Mouse (Mus musculus) intestine, postnatal 0 days (tissue): Measurements from ENCODE around the gene Dusp19. TPM values are rescaled to one million over a fixed set of nuclear protein-coding genes. Genes with fewer than 3 reads are reported as not detected.

Experiments
- ATAC-seq: fragments of 200-750 bp; cut with Nextera tagmentation; 2 replicates; pipeline ENCODE4 v1.8.0; 2017; ENCODE audit warnings: mild to moderate bottlenecking, moderate TSS enrichment, moderate library complexity
- H3K27ac ChIP-seq: fragments of 300-500 bp; sonication (generic); 2 replicates; pipeline ENCODE4 v1.5.1; 2014; ENCODE audit warnings: mild to moderate bottlenecking, low read depth, low read length, moderate library complexity
- H3K27me3 ChIP-seq: fragments of 300-500 bp; sonication (generic); replicated peaks from 2 replicates; pipeline ENCODE4 v1.6.1; 2014; ENCODE audit warnings: low read length, mixed read lengths; ENCODE audit not compliant: control insufficient read depth, insufficient read depth
- H3K36me3 ChIP-seq: fragments of 300-500 bp; sonication (generic); 2 replicates; pipeline ENCODE4 v1.6.1; 2014; ENCODE audit warnings: mild to moderate bottlenecking, moderate library complexity; ENCODE audit not compliant: control insufficient read depth, insufficient read depth
- H3K4me1 ChIP-seq: fragments of 300-500 bp; sonication (generic); replicated peaks from 2 replicates; pipeline ENCODE4 v1.6.1; 2014; ENCODE audit warnings: antibody characterized with exemption, low read length, mixed read lengths; ENCODE audit not compliant: control insufficient read depth, insufficient read depth
- H3K4me2 ChIP-seq: fragments of 300-500 bp; sonication (generic); replicated peaks from 2 replicates; pipeline ENCODE4 v1.6.1; 2014; ENCODE audit warnings: low read depth, mild to moderate bottlenecking, moderate library complexity
- H3K4me3 ChIP-seq: fragments of 300-500 bp; sonication (generic); 2 replicates; pipeline ENCODE4 v1.5.1; 2014; ENCODE audit warnings: low read depth, low read length
- H3K9ac ChIP-seq: fragments of 300-500 bp; sonication (generic); 2 replicates; pipeline ENCODE4 v1.6.1; 2014; ENCODE audit warnings: mild to moderate bottlenecking, low read depth, low read length
- H3K9me3 ChIP-seq: fragments of 300-500 bp; sonication (generic); 2 replicates; pipeline ENCODE4 v1.6.1; 2016; ENCODE audit warnings: mixed run types; ENCODE audit not compliant: control insufficient read depth
- CTCF ChIP-seq: sonication (generic); IDR thresholded peaks from 2 replicates; pipeline ENCODE4 v1.5.1; 2016; ENCODE audit warnings: low read depth, mild to moderate bottlenecking, control low read depth, antibody characterized with exemption, moderate library complexity
- WGBS: fragments of 180-500 bp; shearing (Covaris S2); extraction: QIAGEN DNeasy Blood & Tissue Kit; methylation state at CpG from one replicate; pipeline ENCODE4 v1.1.7; 2014; 5-methylcytosine and 5-hydroxymethylcytosine counted together
- polyA plus RNA-seq: library from polyadenylated mRNA; unstranded; fragments of >200 nt; fragmentation: Nextera tagmentation; extraction: Ambion mirVana; gene quantifications from 2 replicates; pipeline ENCODE4 v1.2.1, GENCODE M21; 2015

The Dusp19 gene
- polyA plus RNA-seq, result 11.3 TPM in 2 replicates

DNA sequence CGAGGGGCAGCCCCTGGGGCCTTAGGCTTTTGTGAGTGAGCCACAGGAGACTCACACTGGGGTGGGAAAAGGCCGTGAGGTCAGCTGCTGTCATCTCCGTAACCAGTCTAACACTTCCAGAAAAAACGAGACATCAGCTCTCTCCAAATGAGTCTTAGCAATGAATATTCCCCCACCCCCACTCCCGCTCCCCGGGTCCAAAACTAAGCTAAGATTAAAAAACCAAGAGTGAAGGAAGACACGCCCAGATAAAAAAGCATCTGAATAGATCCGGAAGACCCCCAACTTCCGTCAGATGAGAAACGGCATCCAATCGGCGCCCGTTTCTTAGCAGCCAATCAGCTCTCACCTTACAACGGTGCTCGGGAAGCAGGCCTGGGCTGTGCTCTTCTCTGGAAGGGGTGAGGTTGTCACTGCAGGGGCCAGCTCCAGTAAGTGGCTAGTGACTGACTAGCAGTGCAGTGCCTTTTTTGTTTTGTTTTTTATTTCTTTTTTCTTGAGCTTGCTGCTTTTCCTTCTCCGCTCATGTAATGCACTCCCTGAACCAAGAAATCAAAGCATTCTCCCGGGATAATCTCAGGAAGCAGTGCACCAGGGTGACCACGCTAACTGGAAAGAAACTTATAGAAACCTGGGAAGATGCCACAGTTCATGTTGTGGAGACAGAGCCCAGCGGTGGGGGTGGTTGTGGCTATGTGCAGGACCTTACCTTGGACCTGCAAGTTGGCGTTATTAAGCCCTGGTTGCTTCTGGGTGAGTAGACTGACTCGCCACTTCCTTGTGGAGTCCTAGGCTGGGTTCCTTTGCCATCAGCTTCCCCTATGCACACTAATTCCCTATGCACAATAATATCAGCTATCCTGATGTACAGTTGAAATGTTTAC is at the start of gene Dusp19, which contains the start of gene Nup35:
Gene Dusp19, plus strand, starts transcription at position 192 of the 884 bp plus-strand sequence.
Gene Nup35, plus strand, starts transcription at position 383 of the 884 bp plus-strand sequence.
- Histone ChIP-seq H3K4me3 (peak within 1 kb of the TSS; percentile 48), H3K27ac (peak within 1 kb of the TSS; percentile 43), H3K36me3 (no peaks in the 10 kb centered on the region), H3K9ac (peak within 1 kb of the TSS; percentile 54), H3K4me2 (peak within 1 kb of the TSS; percentile 73), H3K9me3 (no peaks in the 10 kb centered on the region), H3K4me1 (peaks cover 6% of the 10 kb centered on the region; the same call in 1 of the 2 replicates), H3K27me3 (no peaks in the 10 kb centered on the region)
- TF ChIP-seq CTCF, result no peak
- WGBS, result 2% methylated on average over 21 of the region's 21 CpGs
- peak; percentile 99 for ATAC-seq

DNA sequence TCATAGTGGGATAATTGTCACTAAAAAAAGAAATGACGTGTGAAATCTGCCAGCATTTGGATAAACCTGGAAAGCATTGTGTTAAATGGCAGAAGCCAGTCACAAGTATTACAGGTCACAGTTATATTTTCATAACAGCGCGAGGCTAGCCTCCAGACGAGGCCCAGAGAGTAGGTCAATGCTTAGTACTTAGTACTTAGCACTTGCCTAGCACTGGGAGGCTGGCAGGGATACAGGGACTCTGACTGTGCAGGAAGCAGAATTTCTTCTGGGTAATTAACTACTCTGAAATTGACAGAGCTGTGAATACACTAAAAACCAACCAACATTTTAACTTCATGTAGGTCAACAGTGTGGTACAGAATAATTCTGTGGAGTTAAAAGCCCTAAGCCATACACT is 49.4 kb upstream of the Dusp19 start:
- Histone ChIP-seq H3K36me3 (no peaks in the 10 kb centered on the region), H3K27me3 (no peaks in the 10 kb centered on the region), H3K27ac (no peak overlapping the region), H3K4me3 (no peak overlapping the region), H3K4me1 (no peaks in the 10 kb centered on the region), H3K9ac (no peak overlapping the region), H3K4me2 (no peak overlapping the region), H3K9me3 (no peaks in the 10 kb centered on the region)
- no peak for TF ChIP-seq CTCF
- no peak for ATAC-seq
- whole genome bisulfite sequencing, result 85% methylated on average over 4 of the region's 4 CpGs

DNA sequence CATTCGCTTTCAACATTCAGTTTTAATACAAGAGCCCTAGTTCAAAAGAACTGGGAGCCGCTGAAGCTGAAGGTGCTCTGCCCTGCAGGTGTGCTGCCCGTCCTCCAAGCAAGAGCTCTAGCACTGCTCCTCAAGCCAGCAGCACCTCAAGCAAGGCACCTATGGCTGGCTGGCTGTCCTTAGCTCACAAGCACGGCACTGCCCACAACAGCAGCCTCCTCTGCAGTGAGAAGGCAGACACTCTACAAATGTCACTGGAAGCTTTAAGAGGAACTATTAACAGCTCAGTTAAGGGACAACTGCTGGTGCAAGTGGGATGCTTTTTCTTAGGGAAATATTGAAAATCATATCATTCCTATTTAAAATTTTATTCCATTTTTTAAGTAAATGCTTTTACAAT is 46.2 kb upstream of the Dusp19 start:
- no peaks in the 10 kb centered on the region for H3K27me3 ChIP-seq
- H3K9ac ChIP-seq, result no peak overlapping the region
- no peak overlapping the region for H3K4me3 ChIP-seq
- no peak overlapping the region for H3K4me2 ChIP-seq
- H3K9me3 ChIP-seq, result no peaks in the 10 kb centered on the region
- H3K4me1 ChIP-seq, result peaks cover 5% of the 10 kb centered on the region; the same call in 1 of the 2 replicates
- H3K36me3 ChIP-seq, result no peaks in the 10 kb centered on the region
- TF ChIP-seq CTCF, result no peak
- no peak overlapping the region for H3K27ac ChIP-seq
- no peak for ATAC-seq
- WGBS, result 73% methylated on average over 4 of the region's 4 CpGs

DNA sequence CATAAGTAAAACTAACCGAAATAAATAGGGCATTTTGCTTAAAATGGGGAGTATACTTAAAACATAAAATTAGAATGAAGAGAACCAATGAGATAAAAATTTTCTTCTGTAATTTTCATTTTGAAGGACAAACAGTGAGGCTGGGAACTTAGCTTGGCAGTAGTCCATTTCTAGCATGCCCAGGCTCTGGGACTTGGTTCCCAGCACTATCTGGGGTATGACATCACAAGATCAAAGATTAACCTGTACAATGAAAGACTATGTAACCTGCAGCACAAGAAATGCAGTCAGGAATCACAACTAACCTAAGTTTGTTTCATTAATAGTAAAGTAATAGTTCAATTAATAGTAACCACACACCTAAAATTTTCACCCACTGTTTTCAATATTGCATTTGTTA is 39.6 kb upstream of the Dusp19 start:
- H3K4me1 ChIP-seq, result peaks cover 14% of the 10 kb centered on the region
- no peak for TF ChIP-seq CTCF
- H3K36me3 ChIP-seq, result no peaks in the 10 kb centered on the region
- no peak overlapping the region for H3K9ac ChIP-seq
- H3K9me3 ChIP-seq, result no peaks in the 10 kb centered on the region
- 95% methylated on average over 1 of the region's 1 CpGs for WGBS
- no peaks in the 10 kb centered on the region for H3K27me3 ChIP-seq
- no peak overlapping the region for H3K4me3 ChIP-seq
- H3K4me2 ChIP-seq, result no peak overlapping the region
- H3K27ac ChIP-seq, result no peak overlapping the region
- no peak for ATAC-seq

DNA sequence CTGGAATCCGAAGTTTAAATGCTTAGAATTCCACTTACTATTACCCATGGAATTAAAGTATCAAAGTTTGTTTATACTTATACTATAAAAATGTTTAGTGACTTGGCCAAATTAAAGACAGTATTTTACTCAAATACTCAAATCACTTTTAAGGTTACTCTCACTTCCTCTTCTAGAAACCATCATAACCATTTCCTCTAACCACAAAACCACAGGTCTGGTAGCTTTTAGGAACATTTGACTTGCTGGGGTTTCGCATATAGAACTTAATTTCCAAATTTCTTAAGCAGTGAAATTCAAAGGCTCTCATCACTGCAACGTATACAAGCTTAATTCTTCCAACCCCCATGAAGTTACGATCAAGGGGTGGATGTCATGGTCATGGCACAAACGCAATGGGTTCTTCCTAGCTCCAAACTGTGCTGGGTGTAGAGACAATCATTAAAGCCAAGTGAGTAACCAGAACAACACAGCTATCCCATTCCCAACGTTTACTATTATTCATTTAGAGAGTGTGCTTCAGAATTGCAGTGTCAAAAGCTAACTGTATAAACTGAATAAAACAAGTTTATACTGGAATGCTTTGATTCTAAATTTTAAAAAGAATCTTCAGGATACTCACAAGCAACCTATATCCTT is 37.5 kb upstream of the Dusp19 start:
- TF ChIP-seq CTCF, result no peak
- H3K4me2 ChIP-seq, result peak overlapping the region; percentile 70
- H3K27ac ChIP-seq, result no peak overlapping the region
- WGBS, result 28% methylated on average over 6 of the region's 6 CpGs
- peaks cover 9% of the 10 kb centered on the region for H3K4me1 ChIP-seq
- ATAC-seq, result no peak
- H3K9ac ChIP-seq, result 0 out of 2 replicates have a peak overlapping the region, but pooled peaks have one; percentile 17
- H3K9me3 ChIP-seq, result no peaks in the 10 kb centered on the region
- no peaks in the 10 kb centered on the region for H3K36me3 ChIP-seq
- peak overlapping the region; percentile 94 for H3K4me3 ChIP-seq
- no peaks in the 10 kb centered on the region for H3K27me3 ChIP-seq

DNA sequence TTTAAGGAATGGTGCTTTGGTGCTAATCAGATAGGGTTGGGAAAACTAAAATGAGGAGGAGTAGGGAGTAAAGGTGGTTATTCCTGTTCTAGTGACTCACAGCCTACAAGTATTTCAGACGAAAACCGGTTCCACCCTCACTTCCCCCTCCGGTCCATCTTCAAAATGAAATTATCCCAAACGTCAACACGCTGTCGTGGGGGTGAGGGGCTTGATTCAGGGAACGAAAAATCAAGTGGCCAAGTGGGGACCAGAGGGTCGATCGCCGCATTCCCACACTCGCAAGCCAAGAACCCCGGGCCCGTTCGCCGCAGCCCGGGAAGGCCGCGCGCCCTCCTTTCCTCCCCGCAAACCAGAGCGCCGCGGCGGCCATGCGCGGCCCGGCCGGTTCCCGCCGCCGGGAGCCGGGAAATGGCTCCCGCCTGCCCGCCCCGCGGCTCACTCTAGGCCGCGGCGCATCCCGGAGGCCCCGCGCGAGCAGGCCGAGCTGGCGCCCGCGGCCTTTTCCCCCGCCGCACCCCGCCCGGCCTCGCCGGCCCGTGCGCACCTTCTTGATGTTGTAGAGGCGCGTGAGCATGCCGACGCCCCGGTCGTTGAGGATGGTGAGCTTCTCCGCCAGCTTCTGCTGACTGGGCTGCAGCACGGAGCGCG is 36.4 kb upstream of the Dusp19 start:
- Histone ChIP-seq H3K4me1 (peaks cover 9% of the 10 kb centered on the region), H3K27ac (peak overlapping the region; percentile 100), H3K4me2 (peak overlapping the region; percentile 70), H3K9ac (peak overlapping the region; percentile 99), H3K36me3 (no peaks in the 10 kb centered on the region), H3K4me3 (peak overlapping the region; percentile 94), H3K9me3 (no peaks in the 10 kb centered on the region), H3K27me3 (no peaks in the 10 kb centered on the region)
- no peak for TF ChIP-seq CTCF
- WGBS, result under 1% methylated on average over 53 of the region's 65 CpGs
- peak; percentile 81 for ATAC-seq
